Mouse (Mus musculus): ENCODE measurements at regions not wholly inside any gene's neighbourhood (a gene's known extent, or its start where the extent isn't known, plus 50 kb on each side); places are given as distances from the start of the nearest gene placed in this dataset.

GRCm38 (mm10) chr2:12697209-12697608 is 226.6 kb upstream of the Pter start:
- DNase-seq (ENCODE audit: low spot score in 2 of 2), result no peak

GRCm38 (mm10) chr2:12699331-12699730 is 224.5 kb upstream of the Pter start:
- DNase-seq (ENCODE audit: low spot score in 2 of 2), result no peak

DNA sequence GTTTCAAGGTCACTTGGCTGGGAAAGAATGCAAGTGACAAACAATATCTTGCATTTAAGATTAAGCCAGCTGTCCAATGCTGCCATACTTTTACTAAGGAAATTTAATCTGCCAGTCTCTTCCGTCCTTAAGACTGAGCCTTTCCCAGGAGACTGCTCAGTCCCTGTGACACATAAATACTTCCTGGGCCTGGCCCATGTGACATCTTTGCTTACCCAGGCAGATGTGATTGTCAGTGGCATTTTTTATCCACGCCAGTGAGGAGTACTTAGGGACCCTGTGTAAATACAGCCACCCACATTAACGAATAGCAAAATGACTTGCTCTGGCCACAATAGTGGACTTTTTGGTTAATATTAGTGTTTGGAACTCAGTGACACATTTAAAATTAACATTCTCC is 216.3 kb upstream of the Pter start:
- DNase-seq (ENCODE audit: low spot score in 2 of 2), result no peak

DNA sequence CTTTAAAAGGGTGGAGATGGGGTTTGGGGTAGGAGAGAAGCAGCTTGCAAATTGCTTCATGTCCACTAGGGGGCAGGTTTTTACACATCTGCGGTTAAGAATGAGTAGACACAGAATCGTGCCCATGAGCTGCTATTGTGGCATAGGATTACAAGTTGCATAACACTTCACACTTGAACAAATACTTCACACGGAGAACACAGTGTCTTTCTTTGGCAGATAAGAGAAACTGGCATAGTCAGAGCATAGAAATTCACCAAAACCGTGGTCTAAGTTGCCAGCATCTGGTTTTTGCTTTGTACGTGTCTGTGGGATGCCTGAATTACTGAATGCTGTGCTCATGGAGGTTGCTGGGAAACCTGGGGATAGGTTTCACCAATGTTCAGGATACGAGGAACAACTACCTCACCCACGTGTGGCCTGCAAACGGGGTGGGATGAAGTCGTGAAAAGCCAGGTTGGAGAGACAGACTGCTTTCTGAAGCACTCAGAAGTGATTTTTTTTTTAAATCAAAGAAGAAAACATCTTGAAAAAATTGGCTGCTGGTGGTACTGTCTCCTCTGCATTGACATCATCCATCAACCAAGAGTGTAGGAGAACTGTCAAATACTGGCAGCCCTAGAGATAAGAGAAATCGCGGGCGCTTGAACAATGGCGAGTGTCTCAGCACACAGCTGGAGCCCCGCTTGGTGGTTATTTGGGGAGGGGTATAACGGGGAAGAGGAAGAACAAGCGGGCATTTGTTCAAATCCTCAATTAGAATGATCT is 214.5 kb upstream of the Pter start:
- DNase-seq (ENCODE audit: low spot score in 2 of 2), result peak; percentile 62 to 63

- DNase-seq (ENCODE audit: low spot score in 2 of 2), result no peak
These were observed 214.0 kb upstream of the Pter start for GRCm38 (mm10) chr2:12709924-12710240.

DNA sequence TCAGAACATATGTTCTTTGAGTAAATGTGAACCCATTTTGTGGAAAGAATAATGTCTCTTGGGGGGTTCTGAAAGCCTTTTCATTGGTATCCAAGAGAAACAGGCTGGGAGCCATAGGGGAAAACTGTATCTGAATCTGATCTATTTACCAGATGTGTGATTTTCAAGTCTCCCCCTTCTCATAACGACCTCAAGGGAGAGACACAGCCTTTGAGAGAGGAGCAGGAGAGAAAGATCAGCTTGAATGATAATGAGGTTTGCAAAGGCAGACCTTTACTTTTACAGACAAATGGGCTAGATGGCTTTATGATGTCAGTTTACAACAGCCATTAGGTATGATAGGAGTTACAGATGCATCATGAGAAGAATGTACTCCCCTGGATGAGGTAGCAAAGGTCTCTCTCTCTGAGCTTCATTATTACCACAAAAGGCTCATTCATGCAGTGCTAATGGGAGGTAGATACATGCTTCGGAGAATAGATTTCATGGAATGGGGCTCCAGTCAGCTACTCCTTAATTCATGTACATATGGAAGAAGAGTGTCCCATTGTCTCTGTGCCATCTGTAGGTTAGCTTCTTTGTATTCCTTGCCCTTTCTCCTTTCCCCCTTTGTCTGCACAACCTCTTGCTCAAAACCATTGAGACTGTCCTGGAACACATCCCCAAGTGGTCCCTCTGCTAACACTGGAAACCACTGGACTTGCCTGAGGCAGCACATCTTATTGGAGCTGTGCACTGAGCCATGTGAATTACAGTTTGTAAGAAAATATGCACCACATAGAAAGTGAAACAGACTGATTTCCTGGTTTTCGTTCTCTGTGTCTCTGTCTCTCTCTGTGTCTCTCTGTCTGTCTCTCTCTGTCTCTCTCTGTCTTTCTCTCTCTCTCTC is 207.5 kb upstream of the Pter start:
- no peak for DNase-seq (ENCODE audit: low spot score in 2 of 2)

DNA sequence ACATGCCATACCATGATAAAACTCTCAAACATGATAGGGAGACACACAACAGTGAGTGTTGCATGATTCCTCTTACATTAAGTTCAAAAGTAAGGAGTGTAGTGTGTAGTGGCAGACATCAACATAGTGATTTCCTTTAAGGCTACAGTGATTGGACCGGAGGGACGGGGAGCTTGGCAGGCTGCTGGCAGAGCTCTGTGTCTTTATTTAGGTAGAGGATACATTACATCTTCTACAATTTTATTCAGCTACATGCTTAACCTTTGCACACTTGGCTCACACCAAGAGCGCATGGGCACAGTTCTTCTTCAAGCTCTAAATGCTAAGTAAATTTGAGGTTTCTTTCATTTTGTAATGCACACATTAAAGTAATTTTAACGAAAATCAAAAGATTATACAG is 194.6 kb upstream of the Pter start:
- no peak for DNase-seq (ENCODE audit: low spot score in 2 of 2)

GRCm38 (mm10) chr2:12737140-12737539 is 186.7 kb upstream of the Pter start:
- DNase-seq (ENCODE audit: low spot score in 2 of 2), result no peak

DNA sequence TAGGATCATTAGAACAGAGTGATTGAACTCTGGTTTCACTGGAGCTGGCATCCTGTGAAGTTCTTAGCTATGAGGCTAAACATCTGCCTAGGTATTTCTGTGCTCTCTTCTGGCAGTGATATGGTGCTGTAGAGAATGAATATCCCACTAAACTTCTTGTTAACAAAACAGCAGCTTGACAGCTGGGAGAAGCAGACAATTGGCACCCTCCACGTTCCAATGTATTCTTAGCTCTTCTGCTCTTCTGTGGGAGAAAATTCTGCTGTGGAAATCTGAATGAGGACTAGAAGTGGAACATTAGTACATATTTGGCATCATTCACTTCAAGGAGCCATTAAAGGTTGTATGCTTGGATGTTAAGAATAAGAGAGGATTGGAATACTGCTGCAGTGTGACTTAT is 177.0 kb upstream of the Pter start:
- peak in 1 of 2 experiments; percentile 11 for DNase-seq (ENCODE audit: low spot score in 2 of 2)

GRCm38 (mm10) chr2:12758816-12759215 is 165.0 kb upstream of the Pter start:
- no peak for DNase-seq (ENCODE audit: low spot score in 2 of 2)

- DNase-seq (ENCODE audit: low spot score in 2 of 2), result no peak
These were observed 163.9 kb upstream of the Pter start for GRCm38 (mm10) chr2:12759931-12760330.

DNA sequence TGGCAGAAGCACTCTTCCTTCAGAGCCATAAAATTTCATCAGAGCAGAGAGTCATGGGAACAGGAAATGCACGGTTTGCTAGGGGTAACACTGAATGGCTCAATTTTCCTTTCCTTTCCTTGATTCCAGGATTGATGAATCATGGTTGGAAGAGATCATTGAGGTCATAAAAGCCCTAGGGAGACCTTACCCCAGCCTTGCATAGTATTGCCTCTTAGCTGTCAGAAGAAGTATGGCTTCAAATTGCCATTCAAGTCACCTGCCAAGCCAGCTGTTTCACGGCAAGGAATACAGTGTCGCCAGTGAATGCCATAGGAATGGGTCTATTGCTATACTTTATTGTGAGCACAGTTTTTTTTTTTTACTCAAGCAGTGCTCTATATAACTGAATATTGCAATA is 162.4 kb upstream of the Pter start:
- no peak for DNase-seq (ENCODE audit: low spot score in 2 of 2)

- DNase-seq (ENCODE audit: low spot score in 2 of 2), result no peak
These were observed 159.3 kb upstream of the Pter start for GRCm38 (mm10) chr2:12764510-12764909.

GRCm38 (mm10) chr2:12765336-12765735 is 158.5 kb upstream of the Pter start:
- no peak for DNase-seq (ENCODE audit: low spot score in 2 of 2)

DNA sequence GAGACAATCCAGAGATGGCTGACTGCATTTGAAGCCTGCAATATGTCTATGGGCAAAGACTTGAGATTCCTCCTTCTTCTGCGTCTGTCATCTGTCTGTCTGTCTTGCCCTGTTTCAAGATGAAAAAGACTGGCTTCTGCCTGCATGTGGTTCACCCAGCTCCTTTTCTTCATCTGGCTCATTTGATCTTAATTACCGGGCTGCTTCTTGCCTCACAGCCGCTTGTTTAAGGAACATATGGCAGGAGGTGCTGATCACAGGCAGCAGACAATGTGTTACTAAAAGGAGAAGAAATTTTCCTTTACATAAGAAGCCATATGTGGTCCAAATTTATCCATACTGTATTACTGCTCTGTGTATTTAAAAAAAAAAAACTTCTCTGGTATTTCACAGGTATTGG is 147.0 kb upstream of the Pter start:
- no peak for DNase-seq (ENCODE audit: low spot score in 2 of 2)

DNA sequence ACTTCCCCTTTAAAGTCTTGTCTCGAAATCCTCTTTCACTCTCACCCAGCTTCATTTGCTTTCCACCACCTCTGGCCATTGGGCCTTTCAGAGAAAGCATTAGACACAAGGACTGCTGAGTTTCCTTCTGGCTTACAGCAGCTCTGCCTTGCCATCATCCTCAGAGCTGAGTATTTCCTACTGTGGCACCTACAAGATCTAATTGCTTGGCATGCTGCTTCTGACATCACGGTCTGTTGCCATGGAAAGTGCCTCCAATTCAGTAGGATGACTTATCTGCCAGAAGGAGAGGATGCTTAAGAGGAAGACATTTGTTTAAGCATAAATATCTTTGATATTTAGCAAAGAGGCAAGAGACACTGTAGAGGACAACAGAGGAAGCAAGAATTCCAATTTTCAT is 146.1 kb upstream of the Pter start:
- no peak for DNase-seq (ENCODE audit: low spot score in 2 of 2)

DNA sequence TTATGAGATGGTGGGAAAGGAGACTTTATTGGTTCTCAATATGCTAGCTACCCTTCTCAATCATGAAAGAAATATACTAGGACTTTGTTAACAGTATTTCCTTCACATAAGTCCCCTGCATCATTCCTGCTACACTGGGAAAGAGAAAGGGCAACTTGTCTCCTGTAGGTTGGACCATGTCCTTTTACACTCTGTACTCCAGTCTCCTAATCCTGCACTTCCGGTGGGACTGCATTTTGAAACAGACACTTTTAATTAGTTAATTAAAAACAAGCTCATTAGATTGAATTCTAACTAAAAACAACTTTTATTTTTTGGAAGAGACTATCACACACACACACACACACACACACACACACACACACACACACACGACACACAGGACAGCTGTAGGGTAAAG is 131.2 kb upstream of the Pter start:
- no peak for DNase-seq (ENCODE audit: low spot score in 2 of 2)

- peak; percentile 24 to 31 for DNase-seq (ENCODE audit: low spot score in 2 of 2)
These were observed 126.1 kb upstream of the Pter start for GRCm38 (mm10) chr2:12797615-12798169.

GRCm38 (mm10) chr2:12799153-12799925 is 124.5 kb upstream of the Pter start:
- peak in 1 of 2 experiments; percentile 31 for DNase-seq (ENCODE audit: low spot score in 2 of 2)

- DNase-seq (ENCODE audit: low spot score in 2 of 2), result no peak
These were observed 121.2 kb upstream of the Pter start for GRCm38 (mm10) chr2:12802667-12803066.

DNA sequence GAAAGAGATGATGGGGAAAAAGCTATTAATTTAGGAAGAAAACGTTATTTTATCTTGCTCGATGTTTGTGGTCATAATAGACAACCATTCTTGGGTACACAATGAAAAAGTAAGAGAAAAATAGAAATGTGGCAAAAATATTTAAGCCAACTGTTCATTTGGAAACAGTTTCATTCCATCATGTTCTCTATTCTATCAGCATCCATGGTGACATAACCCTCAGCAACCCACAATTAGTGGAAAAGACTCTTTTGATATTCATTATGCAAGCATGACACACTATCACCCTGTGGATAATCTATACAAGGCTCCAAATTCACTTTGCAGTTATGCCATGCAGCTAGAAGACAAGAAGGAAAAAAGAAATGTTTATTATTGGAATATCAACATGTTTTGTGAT is 118.7 kb upstream of the Pter start:
- no peak for DNase-seq (ENCODE audit: low spot score in 2 of 2)

DNA sequence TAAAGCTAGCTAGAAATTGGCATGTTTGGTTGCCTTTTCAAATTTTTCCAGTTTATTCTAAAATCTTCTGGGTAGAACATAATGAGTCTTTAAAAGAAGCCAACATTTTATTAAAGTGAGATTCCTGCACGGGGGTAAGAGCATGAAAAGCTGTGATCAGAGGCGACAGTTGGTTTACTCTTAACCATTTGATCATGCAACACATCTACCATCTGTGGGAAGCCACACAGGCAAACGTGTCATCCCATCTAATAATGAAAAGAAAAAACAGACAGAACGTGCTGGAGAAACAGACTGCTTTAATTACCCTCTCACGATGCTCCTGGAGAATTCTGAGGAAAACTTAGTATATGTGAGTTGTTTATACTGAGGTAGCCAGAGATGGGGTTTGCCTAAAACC is 115.4 kb upstream of the Pter start:
- DNase-seq (ENCODE audit: low spot score in 2 of 2), result no peak
